8 mouse cellular contexts compared by ENCODE assay signal in genomic region chr5:136966331-136966730, GRCm38 (mm10). TPM values are rescaled to one million over a fixed set of nuclear protein-coding genes. Genes with fewer than 3 reads are reported as not detected.
A peak's percentile ranks its signal among the peaks of the same experiment; 100 is the strongest.
DNase-seq lines count a peak whose midpoint lies in the region; ATAC-seq and TF ChIP-seq lines count a peak whose summit lies in the region.

Gene Cldn15, plus strand, starts transcription at chr5:136966616.

- 87% methylated on average over 6 of the region's 6 CpGs for WGBS in hindbrain, embryonic 10.5 days
- 68% methylated on average over 6 of the region's 6 CpGs for WGBS in hindbrain, postnatal 0 days

- no peak for TF ChIP-seq CTCF in hindbrain, postnatal 0 days (IDR thresholded peaks at IDR 0.05; ENCODE audit: low read depth)

- DNase-seq in hindbrain, embryonic 10.5 days (ENCODE audit: low spot score), result no peak
- DNase-seq in hindbrain, postnatal 0 days (ENCODE audit: low spot score), result no peak
- DNase-seq in heart, adult 8-10 months (ENCODE audit: low spot score), result peak; percentile 61
- peak; percentile 87 for DNase-seq in kidney, postnatal 14 days
- DNase-seq in lung, postnatal 36 days, result peak; percentile 63
- no peak for DNase-seq in testis, postnatal 10 days (ENCODE audit: low spot score)
- DNase-seq in cerebellum, adult 9-11 months, result no peak
- no peak for DNase-seq in c-Kit-positive CD71-positive TER-119-positive erythroid progenitor cells, embryonic 14.5 days (ENCODE audit: low spot score)

- ATAC-seq in hindbrain, postnatal 0 days, result no peak

- H3K27ac ChIP-seq in hindbrain, embryonic 10.5 days, result peak within 1 kb of the TSS; percentile 26; the same call in 1 of the 2 replicates
- H3K27ac ChIP-seq in hindbrain, postnatal 0 days, result no peak within 1 kb of the TSS

- H3K4me2 ChIP-seq in hindbrain, postnatal 0 days (ENCODE audit: low read depth, low read length), result no peak within 1 kb of the TSS

- no peaks in the 10 kb centered on the region for H3K27me3 ChIP-seq in hindbrain, embryonic 10.5 days (ENCODE audit: insufficient read depth, poor library complexity, severe bottlenecking)
- H3K27me3 ChIP-seq in hindbrain, postnatal 0 days (ENCODE audit: insufficient read depth, low read length), result no peaks in the 10 kb centered on the region

- no peaks in the 10 kb centered on the region for H3K9me3 ChIP-seq in hindbrain, embryonic 10.5 days
- H3K9me3 ChIP-seq in hindbrain, postnatal 0 days (ENCODE audit: low read length), result no peaks in the 10 kb centered on the region

- H3K4me1 ChIP-seq in hindbrain, embryonic 10.5 days (replicated peaks), result peaks cover 33% of the 10 kb centered on the region
- H3K4me1 ChIP-seq in hindbrain, postnatal 0 days (ENCODE audit: insufficient read depth, low read length), result peaks cover 7% of the 10 kb centered on the region; the same call in 1 of the 2 replicates

- H3K9ac ChIP-seq in hindbrain, postnatal 0 days (replicated peaks; ENCODE audit: low read length), result no peak within 1 kb of the TSS

- peaks cover 60% of the 10 kb centered on the region for H3K36me3 ChIP-seq in hindbrain, embryonic 10.5 days
- H3K36me3 ChIP-seq in hindbrain, postnatal 0 days (ENCODE audit: insufficient read depth, low read length), result peaks cover 27% of the 10 kb centered on the region

- 0 out of 2 replicates have a peak within 1 kb of the TSS, but pooled peaks have one; percentile 1 for H3K4me3 ChIP-seq in hindbrain, embryonic 10.5 days
- H3K4me3 ChIP-seq in hindbrain, postnatal 0 days (ENCODE audit: low read length), result no peak within 1 kb of the TSS

RNA-seq across cellular contexts. Expression of gene Cldn15, which starts in this region (rescaled TPM):
- 0.09 and 0.38 TPM in 2 replicates for polyA plus RNA-seq in hindbrain, embryonic 10.5 days (2016; fragmentation: Nextera tagmentation; extraction: Ambion mirVana)
- total RNA-seq in hindbrain, postnatal 0 days (2014; rRNA removed), result 0.40 TPM in 1 of 2 replicates, not detected in the other
- 0.24 TPM in 1 of 2 replicates, not detected in the other for polyA plus RNA-seq in hindbrain, postnatal 0 days (2015; fragmentation: Nextera tagmentation; extraction: Ambion mirVana)
- total RNA-seq in heart, adult 8-10 months (2022), result 1 to 10 TPM; 5.1 to 8.7 (median 8.0) TPM

Comparison
In these comparisons a context has a peak if more than half of its experiments do, and no peak if none do; other contexts are left out.
1. DNase-seq: peak in heart, adult 8-10 months (single experiment), kidney, postnatal 14 days (single experiment) and lung, postnatal 36 days (single experiment); none in hindbrain, embryonic 10.5 days (single experiment), hindbrain, postnatal 0 days (single experiment), testis, postnatal 10 days (single experiment), cerebellum, adult 9-11 months (single experiment) and c-Kit-positive CD71-positive TER-119-positive erythroid progenitor cells, embryonic 14.5 days (single experiment).